Mouse (Mus musculus) effector memory CD4-positive, alpha-beta T cell, adult 7 months (primary cell): ENCODE data around the gene Nyap1. TPM values are rescaled to one million over a fixed set of nuclear protein-coding genes. Genes with fewer than 3 reads are reported as not detected.

Experiments used
- polyA plus RNA-seq: library from polyadenylated mRNA; unstranded; fragments of 100-300 nt; shearing (Covaris generic); gene quantifications from one replicate; pipeline ENCODE4 v1.2.1, GENCODE M21; 2017

Nyap1 gene
- 0.30 TPM for polyA plus RNA-seq

GRCm38 (mm10) chr5:137741023-137741931 is at the start of gene Nyap1:
Nyap1 (minus strand) TSS chr5:137741607.

GRCm38 (mm10) chr5:137787151-137787928 is 45.9 kb upstream of the Nyap1 start, which contains the start of the genes Mepce and Zcwpw1:
Mepce (minus strand) TSS chr5:137787655.
Zcwpw1 (plus strand) TSS chr5:137787798.

GRCm38 (mm10) chr5:137778635-137779034 is 37.2 kb upstream of the Nyap1 start, which contains the start of gene Ppp1r35:
Ppp1r35 (plus strand) TSS chr5:137778849.

GRCm38 (mm10) chr5:137745214-137746171 is 4.1 kb upstream of the Nyap1 start, which contains the start of gene Tsc22d4:
Tsc22d4 (plus strand) TSS chr5:137745730.

GRCm38 (mm10) chr5:137684294-137685123 is 56.9 kb downstream of the Nyap1 start, which contains the start of gene Agfg2:
Agfg2 (minus strand) TSS chr5:137684726.

Other genes with a start within 250 kb of the Nyap1 start
- 24.9 TPM for gene Pop7, start 239.1 kb downstream of the Nyap1 start, polyA plus RNA-seq
- 7.8 TPM for gene Gigyf1, start 223.1 kb downstream of the Nyap1 start, polyA plus RNA-seq
- not detected for gene Epo, start 208.4 kb downstream of the Nyap1 start, polyA plus RNA-seq
- 244 TPM for gene Gnb2, start 208.1 kb downstream of the Nyap1 start, polyA plus RNA-seq
- not detected for gene Actl6b, start 188.1 kb downstream of the Nyap1 start, polyA plus RNA-seq
- not detected for gene Tfr2, start 171.8 kb downstream of the Nyap1 start, polyA plus RNA-seq
- 45.0 TPM for gene Mospd3, start 140.5 kb downstream of the Nyap1 start, polyA plus RNA-seq
- 2.4 TPM for gene Pcolce, start 127.8 kb downstream of the Nyap1 start, polyA plus RNA-seq
- 0.89 TPM for gene Fbxo24, start 112.6 kb downstream of the Nyap1 start, polyA plus RNA-seq
- 233 TPM for gene Lrch4, start 112.5 kb downstream of the Nyap1 start, polyA plus RNA-seq
- gene Gm20605, start 112.4 kb downstream of the Nyap1 start, polyA plus RNA-seq: 36.4 TPM
- 58.0 TPM for gene Sap25, start 100.3 kb downstream of the Nyap1 start, polyA plus RNA-seq
- gene Irs3, start 95.9 kb downstream of the Nyap1 start, polyA plus RNA-seq: not detected
- 15.5 TPM for gene Agfg2, start 56.9 kb downstream of the Nyap1 start, polyA plus RNA-seq
- 134 TPM for gene Tsc22d4, start 4.1 kb upstream of the Nyap1 start, polyA plus RNA-seq
- 48.6 TPM for gene Ppp1r35, start 37.2 kb upstream of the Nyap1 start, polyA plus RNA-seq
- 55.5 TPM for gene Mepce, start 46.0 kb upstream of the Nyap1 start, polyA plus RNA-seq
- 7.1 TPM for gene Zcwpw1, start 46.2 kb upstream of the Nyap1 start, polyA plus RNA-seq
- 0.22 TPM for gene Pilra, start 94.7 kb upstream of the Nyap1 start, polyA plus RNA-seq
- 0.37 TPM for gene Pilrb1, start 116.5 kb upstream of the Nyap1 start, polyA plus RNA-seq
- 1.0 TPM for gene Pilrb2, start 130.2 kb upstream of the Nyap1 start, polyA plus RNA-seq
- 0.76 TPM for gene Cyp3a13, start 180.0 kb upstream of the Nyap1 start, polyA plus RNA-seq
- not detected for gene Gjc3, start 221.5 kb upstream of the Nyap1 start, polyA plus RNA-seq
- not detected for gene Azgp1, start 239.9 kb upstream of the Nyap1 start, polyA plus RNA-seq